Comparison of ENCODE assay signal across 9 mouse cellular contexts in genomic region chr6:101307964-101308531, GRCm38 (mm10).
A peak's percentile ranks its signal among the peaks of the same experiment; 100 is the strongest.
DNase-seq lines count a peak whose midpoint lies in the region; ATAC-seq and TF ChIP-seq lines count a peak whose summit lies in the region.
"Had no signal": no experiment of that assay in that cellular context is flagged by ENCODE, and none has a peak within 500 bp of the region (broad histone marks: within the 10 kb centered on the region; RNA-seq: fewer than 3 reads in every experiment).

No protein-coding gene starts in this region.

- H3K4me1 ChIP-seq in forebrain, postnatal 0 days (ENCODE audit: insufficient read depth), result peaks cover 5% of the 10 kb centered on the region; the same call in 1 of the 2 replicates
- H3K4me1 ChIP-seq in intestine, embryonic 16.5 days (ENCODE audit: control insufficient read depth, insufficient read depth, low read length), result peaks cover 13% of the 10 kb centered on the region

- DNase-seq in heart, adult 11 months, result peak; percentile 89
- DNase-seq in heart, postnatal 36 days, result no peak
- DNase-seq in forebrain, postnatal 0 days, result peak; percentile 78
- peak; percentile 52 for DNase-seq in mesoderm, embryonic 11.5 days (ENCODE audit: low read depth, low spot score)
- DNase-seq in testis, postnatal 14 days (ENCODE audit: low spot score), result no peak
- no peak for DNase-seq in adrenal gland, postnatal 4 days (ENCODE audit: low spot score in 2 of 2)
- no peak for DNase-seq in adrenal gland, adult (ENCODE audit: inconsistent age in 2 of 2, low spot score in 1 of 2)

- ATAC-seq in forebrain, postnatal 0 days, result peak; percentile 95
- ATAC-seq in intestine, embryonic 16.5 days, result peak; percentile 49

- H3K4me2 ChIP-seq in forebrain, postnatal 0 days (ENCODE audit: low read depth), result peak overlapping the region; percentile 11; the same call in 1 of the 2 replicates
- no peak overlapping the region for H3K4me2 ChIP-seq in intestine, embryonic 16.5 days (ENCODE audit: low read depth, low read length)

- H3K9me3 ChIP-seq in forebrain, postnatal 0 days (ENCODE audit: low read length), result no peaks in the 10 kb centered on the region
- no peaks in the 10 kb centered on the region for H3K9me3 ChIP-seq in intestine, embryonic 16.5 days (ENCODE audit: control insufficient read depth, low read length)

- no peaks in the 10 kb centered on the region for H3K36me3 ChIP-seq in forebrain, postnatal 0 days (ENCODE audit: insufficient read depth)
- H3K36me3 ChIP-seq in intestine, embryonic 16.5 days (ENCODE audit: control insufficient read depth, insufficient read depth, low read length), result no peaks in the 10 kb centered on the region

- intact Hi-C loops in heart, postnatal 36 days (cut with DNase I), result no loop called here

- 0 out of 2 replicates have a peak overlapping the region, but pooled peaks have one; percentile 2 for H3K27ac ChIP-seq in forebrain, postnatal 0 days (ENCODE audit: low read depth, low read length)
- H3K27ac ChIP-seq in intestine, embryonic 16.5 days (ENCODE audit: low read length), result no peak overlapping the region
- H3K27ac ChIP-seq: liver, embryonic 14.5 days had no signal

- H3K27me3 ChIP-seq in forebrain, postnatal 0 days (ENCODE audit: insufficient read depth, low read length), result no peaks in the 10 kb centered on the region
- no peaks in the 10 kb centered on the region for H3K27me3 ChIP-seq in intestine, embryonic 16.5 days (replicated peaks; ENCODE audit: control insufficient read depth, insufficient read depth, low read length)

- TF ChIP-seq CTCF in forebrain, postnatal 0 days (IDR thresholded peaks at IDR 0.05; ENCODE audit: low read depth), result no peak

- no peak overlapping the region for H3K9ac ChIP-seq in forebrain, postnatal 0 days
- H3K9ac ChIP-seq in intestine, embryonic 16.5 days (ENCODE audit: low read depth, low read length), result no peak overlapping the region
- H3K9ac ChIP-seq: liver, embryonic 14.5 days had no signal

- WGBS in forebrain, postnatal 0 days, result 5% methylated on average over 11 of the region's 11 CpGs
- WGBS in intestine, embryonic 16.5 days, result 61% methylated on average over 11 of the region's 11 CpGs

- no peak overlapping the region for H3K4me3 ChIP-seq in forebrain, postnatal 0 days (ENCODE audit: low read depth, low read length)
- H3K4me3 ChIP-seq in intestine, embryonic 16.5 days (ENCODE audit: low read length), result no peak overlapping the region

Comparison
In these comparisons a context has a peak if more than half of its experiments do, and no peak if none do; other contexts are left out.
1. DNase-seq: peak in heart, adult 11 months (single experiment), forebrain, postnatal 0 days (single experiment) and mesoderm, embryonic 11.5 days (single experiment); none in heart, postnatal 36 days (0 of 2), testis, postnatal 14 days (single experiment), adrenal gland, postnatal 4 days (0 of 2) and adrenal gland, adult (0 of 2).